Mouse (Mus musculus) cortical plate, adult 2 months (tissue): ENCODE measurements around the gene Cdc42bpa. TPM values are rescaled to one million over a fixed set of nuclear protein-coding genes. Genes with fewer than 3 reads are reported as not detected.

Experiments used
- H3K27ac ChIP-seq: fragments of 200-500 bp; 2 replicates; pipeline ENCODE4 v1.5.1; 2012; ENCODE audit warnings: low read length, control low read depth, inconsistent platforms; ENCODE audit not compliant: insufficient read depth
- H3K4me1 ChIP-seq: fragments of 200-500 bp; 2 replicates; pipeline ENCODE4 v1.6.1; 2011; ENCODE audit warnings: low read length; ENCODE audit not compliant: control insufficient read depth, insufficient read depth
- H3K4me3 ChIP-seq: fragments of 200-500 bp; 2 replicates; pipeline ENCODE4 v1.5.1; 2011; ENCODE audit warnings: mild to moderate bottlenecking, low read length, control low read depth; ENCODE audit not compliant: insufficient read depth
- CTCF ChIP-seq: fragments of 200-500 bp; IDR thresholded peaks from 2 replicates; pipeline ENCODE4 v1.5.1; 2011; ENCODE audit warnings: mild to moderate bottlenecking, control low read depth, low read length; ENCODE audit not compliant: insufficient read depth; ENCODE audit errors: extremely low read depth
- POLR2A ChIP-seq: fragments of 200-500 bp; IDR thresholded peaks from 2 replicates; pipeline ENCODE4 v1.6.1; 2011; ENCODE audit warnings: mild to moderate bottlenecking, low read length, control low read depth; ENCODE audit not compliant: insufficient read depth; ENCODE audit errors: extremely low read depth
- polyA plus RNA-seq: library from polyadenylated mRNA; depleted of rRNA; stranded (reverse); fragments of >200 nt; gene quantifications from 2 replicates; pipeline ENCODE4 v1.2.3, GENCODE M21; 2012

Cdc42bpa gene
- polyA plus RNA-seq, 1 experiment, result 147 TPM

DNA sequence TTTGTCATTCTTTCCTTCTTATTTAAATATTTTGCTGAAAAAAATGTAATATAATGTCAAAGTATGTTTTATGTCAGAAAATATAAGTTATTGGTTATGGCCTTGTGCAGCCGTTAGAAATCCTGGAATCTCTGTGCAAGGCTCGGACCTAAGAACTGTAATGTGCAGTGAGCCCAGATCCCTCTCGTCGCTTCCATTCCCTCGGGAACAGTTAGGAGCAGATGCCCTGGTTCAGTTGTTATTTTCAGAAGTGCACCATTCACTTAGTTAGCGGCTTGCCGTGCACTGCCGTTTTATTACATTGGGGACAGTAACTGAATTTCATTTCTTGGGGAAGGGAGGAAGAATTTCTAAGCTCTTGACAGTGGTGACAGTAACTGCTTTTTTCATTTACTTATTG is 158.0 kb downstream of the Cdc42bpa start:
- Histone ChIP-seq H3K4me3 (no peak overlapping the region), H3K4me1 (no peaks in the 10 kb centered on the region), H3K27ac (no peak overlapping the region)
- TF ChIP-seq POLR2A (no peak), CTCF (no peak)

GRCm38 (mm10) chr1:180128077-180128792 is 168.0 kb downstream of the Cdc42bpa start:
- H3K27ac ChIP-seq, result no peak overlapping the region
- no peak overlapping the region for H3K4me3 ChIP-seq
- TF ChIP-seq POLR2A (no peak), CTCF (no peak)
- H3K4me1 ChIP-seq, result no peaks in the 10 kb centered on the region

- H3K4me3 ChIP-seq, result no peak overlapping the region
- no peak overlapping the region for H3K27ac ChIP-seq
- no peaks in the 10 kb centered on the region for H3K4me1 ChIP-seq
- TF ChIP-seq CTCF (no peak), POLR2A (no peak)
These were observed 171.1 kb downstream of the Cdc42bpa start for GRCm38 (mm10) chr1:180131402-180131801.

DNA sequence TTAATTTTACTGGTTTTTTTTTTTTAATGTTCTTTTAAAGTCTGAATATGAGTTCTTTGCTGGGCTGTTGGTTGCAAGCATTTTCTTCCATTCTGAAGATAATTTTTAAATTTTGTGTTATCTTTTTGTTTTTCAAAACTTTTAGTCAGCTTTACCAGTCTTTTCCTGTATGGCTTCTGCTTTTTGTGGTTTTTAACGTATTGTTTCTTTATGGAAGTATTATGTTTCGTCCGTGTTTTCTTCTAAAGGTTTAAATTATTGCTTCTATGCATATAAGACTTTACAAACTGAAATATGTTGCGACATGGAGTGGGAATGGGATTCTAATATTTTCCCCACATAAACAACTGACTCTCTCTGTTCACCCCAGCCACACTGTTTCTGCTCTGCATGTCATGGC is 171.9 kb downstream of the Cdc42bpa start:
- Histone ChIP-seq H3K4me1 (no peaks in the 10 kb centered on the region), H3K4me3 (no peak overlapping the region), H3K27ac (no peak overlapping the region)
- TF ChIP-seq CTCF (no peak), POLR2A (no peak)

- no peak overlapping the region for H3K4me3 ChIP-seq
- H3K4me1 ChIP-seq, result no peaks in the 10 kb centered on the region
- no peak overlapping the region for H3K27ac ChIP-seq
- TF ChIP-seq CTCF (no peak), POLR2A (no peak)
These were observed 178.9 kb downstream of the Cdc42bpa start for GRCm38 (mm10) chr1:180139158-180139557.

DNA sequence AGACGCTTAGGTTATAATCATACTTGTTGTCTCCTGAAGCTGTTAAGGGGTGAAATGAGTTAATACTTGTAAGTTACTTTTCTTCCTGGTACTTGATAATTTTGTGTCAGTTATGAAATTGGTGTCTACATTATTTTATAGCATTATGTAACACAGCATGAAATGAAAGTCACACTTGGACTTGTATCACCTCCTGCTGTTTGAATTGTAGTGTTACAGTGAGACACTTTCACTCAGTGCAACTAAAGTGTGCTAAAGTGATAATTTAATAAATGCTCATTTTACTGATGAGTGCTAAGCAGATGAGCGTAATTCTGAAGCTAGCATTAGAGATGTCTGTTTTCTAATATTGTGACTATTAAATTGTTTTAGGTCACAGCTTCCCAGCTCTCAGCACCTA is 180.7 kb downstream of the Cdc42bpa start:
- TF ChIP-seq POLR2A (no peak), CTCF (0 out of 2 replicates have a peak, but pooled peaks have one; percentile 5)
- Histone ChIP-seq H3K27ac (no peak overlapping the region), H3K4me3 (no peak overlapping the region), H3K4me1 (no peaks in the 10 kb centered on the region)

DNA sequence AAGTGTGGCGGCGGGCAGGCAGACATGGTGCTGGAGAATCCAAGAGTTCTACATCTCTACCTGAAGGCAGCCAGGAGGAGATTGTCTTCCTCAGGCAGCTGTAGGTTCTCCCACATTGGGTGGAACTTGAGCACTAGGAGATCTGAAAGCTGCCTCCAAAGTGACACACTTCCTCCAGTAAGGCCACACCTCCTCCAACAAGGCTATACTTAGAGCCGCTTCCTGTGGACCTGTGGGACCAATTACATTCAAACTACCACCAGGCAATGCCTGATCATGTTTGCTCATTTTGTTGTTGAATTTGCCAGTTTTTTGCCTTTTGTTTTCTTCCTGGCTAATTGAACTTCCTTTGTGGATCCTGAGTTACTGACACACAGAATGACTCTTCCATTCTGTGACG is 187.8 kb downstream of the Cdc42bpa start:
- Histone ChIP-seq H3K4me3 (no peak overlapping the region), H3K27ac (no peak overlapping the region), H3K4me1 (0 out of 2 replicates have a peak, but pooled peaks cover 1% of the 10 kb centered on the region)
- TF ChIP-seq POLR2A, result no peak
- TF ChIP-seq CTCF, result no peak

GRCm38 (mm10) chr1:180148563-180148962 is 188.3 kb downstream of the Cdc42bpa start:
- H3K4me1 ChIP-seq, result 0 out of 2 replicates have a peak, but pooled peaks cover 1% of the 10 kb centered on the region
- H3K27ac ChIP-seq, result no peak overlapping the region
- TF ChIP-seq POLR2A (no peak), CTCF (no peak)
- no peak overlapping the region for H3K4me3 ChIP-seq

- H3K4me1 ChIP-seq, result 0 out of 2 replicates have a peak, but pooled peaks cover 1% of the 10 kb centered on the region
- H3K27ac ChIP-seq, result no peak overlapping the region
- H3K4me3 ChIP-seq, result no peak overlapping the region
- TF ChIP-seq CTCF (peak; percentile 30; the same call in 1 of the 2 replicates), POLR2A (no peak)
These were observed 190.9 kb downstream of the Cdc42bpa start for GRCm38 (mm10) chr1:180151191-180151590.

GRCm38 (mm10) chr1:180158648-180159047 is 198.4 kb downstream of the Cdc42bpa start:
- no peak overlapping the region for H3K4me3 ChIP-seq
- no peak overlapping the region for H3K27ac ChIP-seq
- no peaks in the 10 kb centered on the region for H3K4me1 ChIP-seq
- TF ChIP-seq POLR2A, result no peak
- TF ChIP-seq CTCF, result no peak
